Mouse (Mus musculus): ENCODE data around the gene Gm29049. TPM values are rescaled to one million over a fixed set of nuclear protein-coding genes. Genes with fewer than 3 reads are reported as not detected.
"Not testable (repeated sequence)": the region's sequence is repeated elsewhere in the genome, so short reads cannot be mapped to it uniquely, and the experiment has no call there.

Gm29049 gene
- not detected for total RNA-seq (2021)

GRCm38 (mm10) chrY:7997068-7997467 lies at the start of gene Gm29049:
Gene Gm29049, minus strand, starts transcription at chrY:7997168.
- not testable (repeated sequence) for DNase-seq (ENCODE audit: low spot score in 2 of 2)

More at GRCm38 (mm10) chrY:7997068-7997467, at the start of gene Gm29049:
- intact Hi-C loops (cut with DNase I) = not testable (repeated sequence)

Other genes starting within 250 kb of the Gm29049 start
- gene Gm20825, start 74.3 kb upstream of the Gm29049 start, total RNA-seq (2021) = not detected

All from left cerebral cortex, postnatal 25 days (tissue).